Mouse (Mus musculus) liver, postnatal 0 days (tissue): ENCODE data around the gene Troap.
A peak's percentile ranks its signal among the peaks of the same experiment; 100 is the strongest.

Experiments used
- CTCF ChIP-seq: sonication (generic); IDR thresholded peaks from 2 replicates; pipeline ENCODE4 v1.5.1; 2016; ENCODE audit warnings: antibody characterized with exemption, low read depth
- EP300 ChIP-seq: IDR thresholded peaks from 2 replicates; pipeline ENCODE4 v1.6.1; 2016; ENCODE audit warnings: antibody characterized with exemption, low read depth, mild to moderate bottlenecking

DNA sequence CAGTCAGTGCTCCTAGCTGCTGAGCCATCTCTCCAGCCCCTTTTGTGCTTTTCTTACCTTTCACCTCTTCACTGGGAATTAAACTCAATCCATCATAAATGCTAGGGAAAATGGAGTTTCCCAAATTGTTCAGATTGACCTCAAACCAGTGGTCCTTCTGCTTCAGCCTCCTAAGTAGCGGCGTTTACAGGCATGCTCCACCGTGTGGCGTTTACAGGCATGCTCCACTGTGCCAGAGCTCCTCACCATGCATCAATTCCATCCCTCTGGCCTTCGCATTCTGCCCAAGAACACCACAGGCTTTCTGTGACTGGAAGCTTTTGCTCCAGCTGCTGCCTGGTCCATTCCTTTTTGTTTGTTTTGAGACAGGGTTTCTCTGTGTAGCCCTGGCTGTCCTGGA is 47.3 kb upstream of the Troap start:
- TF ChIP-seq CTCF (0 out of 2 replicates have a peak, but pooled peaks have one; percentile 5), EP300 (no peak)
